Mouse (Mus musculus): ENCODE results near the gene Pknox2. TPM values are rescaled to one million over a fixed set of nuclear protein-coding genes. Genes with fewer than 3 reads are reported as not detected.

The Pknox2 gene
- polyA plus RNA-seq, 1 experiment from 2014 or later, result 11.2 TPM

GRCm38 (mm10) chr9:36947056-36947694 is 200.0 kb downstream of the Pknox2 start:
- no peak overlapping the region for H3K27ac ChIP-seq
- 94% methylated on average over 5 of the region's 5 CpGs for WGBS
- H3K4me3 ChIP-seq (replicated peaks), result no peak overlapping the region
- no peaks in the 10 kb centered on the region for H3K27me3 ChIP-seq
- H3K4me1 ChIP-seq, result peaks cover 4% of the 10 kb centered on the region
- H3K36me3 ChIP-seq, result no peaks in the 10 kb centered on the region
- no peak overlapping the region for H3K4me2 ChIP-seq
- H3K9me3 ChIP-seq (replicated peaks), result no peaks in the 10 kb centered on the region
- no peak overlapping the region for H3K9ac ChIP-seq
- no peak for ATAC-seq (replicated peaks; ENCODE audit: low FRiP score)

- Histone ChIP-seq H3K4me3 (replicated peaks) (no peak overlapping the region), H3K9ac (no peak overlapping the region), H3K9me3 (replicated peaks) (no peaks in the 10 kb centered on the region), H3K27me3 (no peaks in the 10 kb centered on the region), H3K27ac (no peak overlapping the region), H3K36me3 (no peaks in the 10 kb centered on the region), H3K4me2 (no peak overlapping the region), H3K4me1 (peaks cover 15% of the 10 kb centered on the region; the same call in 1 of the 2 replicates)
- no peak for ATAC-seq (replicated peaks; ENCODE audit: low FRiP score)
- WGBS, result 66% methylated on average over 7 of the region's 7 CpGs
Observed at GRCm38 (mm10) chr9:36944843-36945242, 202.4 kb downstream of the Pknox2 start.

GRCm38 (mm10) chr9:36942561-36942960 is 204.6 kb downstream of the Pknox2 start:
- Histone ChIP-seq H3K4me2 (no peak overlapping the region), H3K36me3 (no peaks in the 10 kb centered on the region), H3K4me3 (replicated peaks) (no peak overlapping the region), H3K4me1 (peaks cover 22% of the 10 kb centered on the region), H3K9me3 (replicated peaks) (no peaks in the 10 kb centered on the region), H3K27me3 (no peaks in the 10 kb centered on the region), H3K27ac (no peak overlapping the region), H3K9ac (no peak overlapping the region)
- ATAC-seq (replicated peaks; ENCODE audit: low FRiP score), result 0 out of 2 replicates have a peak, but pooled peaks have one; percentile 41
- 74% methylated on average over 2 of the region's 2 CpGs for WGBS

- Histone ChIP-seq H3K4me3 (replicated peaks) (no peak overlapping the region), H3K9ac (no peak overlapping the region), H3K27ac (no peak overlapping the region), H3K36me3 (no peaks in the 10 kb centered on the region), H3K4me2 (no peak overlapping the region), H3K9me3 (replicated peaks) (no peaks in the 10 kb centered on the region), H3K4me1 (peaks cover 22% of the 10 kb centered on the region), H3K27me3 (no peaks in the 10 kb centered on the region)
- no peak for ATAC-seq (replicated peaks; ENCODE audit: low FRiP score)
- WGBS, result 71% methylated on average over 4 of the region's 4 CpGs
Observed at GRCm38 (mm10) chr9:36942131-36942530, 205.1 kb downstream of the Pknox2 start.

- H3K4me1 ChIP-seq, result peaks cover 22% of the 10 kb centered on the region
- H3K4me3 ChIP-seq (replicated peaks), result no peak overlapping the region
- H3K9ac ChIP-seq, result no peak overlapping the region
- H3K36me3 ChIP-seq, result no peaks in the 10 kb centered on the region
- H3K9me3 ChIP-seq (replicated peaks), result no peaks in the 10 kb centered on the region
- WGBS, result 10% methylated on average over 5 of the region's 5 CpGs
- H3K27ac ChIP-seq, result no peak overlapping the region
- H3K27me3 ChIP-seq, result no peaks in the 10 kb centered on the region
- H3K4me2 ChIP-seq, result no peak overlapping the region
- ATAC-seq (replicated peaks; ENCODE audit: low FRiP score), result no peak
Observed at GRCm38 (mm10) chr9:36941565-36941964, 205.6 kb downstream of the Pknox2 start.

- H3K27ac ChIP-seq, result no peak overlapping the region
- H3K4me3 ChIP-seq (replicated peaks), result no peak overlapping the region
- no peaks in the 10 kb centered on the region for H3K27me3 ChIP-seq
- H3K36me3 ChIP-seq, result no peaks in the 10 kb centered on the region
- no peak overlapping the region for H3K9ac ChIP-seq
- H3K4me1 ChIP-seq, result peaks cover 30% of the 10 kb centered on the region
- 34% methylated on average over 8 of the region's 8 CpGs for WGBS
- no peak for ATAC-seq (replicated peaks; ENCODE audit: low FRiP score)
- H3K9me3 ChIP-seq (replicated peaks), result no peaks in the 10 kb centered on the region
- H3K4me2 ChIP-seq, result no peak overlapping the region
Observed at GRCm38 (mm10) chr9:36938601-36939078, 208.6 kb downstream of the Pknox2 start.

GRCm38 (mm10) chr9:36933813-36934493 is 213.3 kb downstream of the Pknox2 start:
- Histone ChIP-seq H3K9me3 (replicated peaks) (no peaks in the 10 kb centered on the region), H3K27ac (no peak overlapping the region), H3K4me1 (peaks cover 18% of the 10 kb centered on the region), H3K4me3 (replicated peaks) (peak overlapping the region; percentile 10; the same call in 1 of the 2 replicates), H3K4me2 (peak overlapping the region; percentile 50), H3K9ac (no peak overlapping the region), H3K36me3 (no peaks in the 10 kb centered on the region), H3K27me3 (no peaks in the 10 kb centered on the region)
- ATAC-seq (replicated peaks; ENCODE audit: low FRiP score), result peak; percentile 91
- 12% methylated on average over 16 of the region's 16 CpGs for WGBS

GRCm38 (mm10) chr9:36932950-36933812 is 214.0 kb downstream of the Pknox2 start:
- Histone ChIP-seq H3K4me1 (peaks cover 13% of the 10 kb centered on the region), H3K4me2 (no peak overlapping the region), H3K36me3 (no peaks in the 10 kb centered on the region), H3K27me3 (no peaks in the 10 kb centered on the region), H3K4me3 (replicated peaks) (no peak overlapping the region), H3K9me3 (replicated peaks) (no peaks in the 10 kb centered on the region), H3K27ac (no peak overlapping the region), H3K9ac (no peak overlapping the region)
- peak; percentile 66 for ATAC-seq (replicated peaks; ENCODE audit: low FRiP score)
- 62% methylated on average over 12 of the region's 12 CpGs for WGBS

GRCm38 (mm10) chr9:36931657-36932056 is 215.6 kb downstream of the Pknox2 start:
- no peak overlapping the region for H3K9ac ChIP-seq
- no peak overlapping the region for H3K4me2 ChIP-seq
- no peak for ATAC-seq (replicated peaks; ENCODE audit: low FRiP score)
- no peak overlapping the region for H3K27ac ChIP-seq
- no peaks in the 10 kb centered on the region for H3K9me3 ChIP-seq (replicated peaks)
- no peaks in the 10 kb centered on the region for H3K36me3 ChIP-seq
- H3K27me3 ChIP-seq, result no peaks in the 10 kb centered on the region
- H3K4me1 ChIP-seq, result peaks cover 13% of the 10 kb centered on the region
- 80% methylated on average over 4 of the region's 4 CpGs for WGBS
- no peak overlapping the region for H3K4me3 ChIP-seq (replicated peaks)

- H3K4me2 ChIP-seq, result no peak overlapping the region
- no peaks in the 10 kb centered on the region for H3K36me3 ChIP-seq
- no peaks in the 10 kb centered on the region for H3K27me3 ChIP-seq
- no peaks in the 10 kb centered on the region for H3K9me3 ChIP-seq (replicated peaks)
- 93% methylated on average over 5 of the region's 5 CpGs for WGBS
- H3K4me3 ChIP-seq (replicated peaks), result no peak overlapping the region
- no peak overlapping the region for H3K9ac ChIP-seq
- no peak overlapping the region for H3K27ac ChIP-seq
- no peaks in the 10 kb centered on the region for H3K4me1 ChIP-seq
- no peak for ATAC-seq (replicated peaks; ENCODE audit: low FRiP score)
Observed at GRCm38 (mm10) chr9:36923753-36924152, 223.5 kb downstream of the Pknox2 start.

GRCm38 (mm10) chr9:36921718-36922415 is 225.3 kb downstream of the Pknox2 start:
- no peak for ATAC-seq (replicated peaks; ENCODE audit: low FRiP score)
- no peaks in the 10 kb centered on the region for H3K9me3 ChIP-seq (replicated peaks)
- peaks cover 6% of the 10 kb centered on the region for H3K4me1 ChIP-seq
- H3K27ac ChIP-seq, result no peak overlapping the region
- no peak overlapping the region for H3K4me3 ChIP-seq (replicated peaks)
- no peaks in the 10 kb centered on the region for H3K36me3 ChIP-seq
- no peak overlapping the region for H3K4me2 ChIP-seq
- 71% methylated on average over 13 of the region's 13 CpGs for whole genome bisulfite sequencing
- no peak overlapping the region for H3K9ac ChIP-seq
- H3K27me3 ChIP-seq, result no peaks in the 10 kb centered on the region

Data from kidney, embryonic 15.5 days (tissue).